Mouse (Mus musculus) gastrocnemius, postnatal 4 days (tissue): ENCODE measurements around the gene Cfap299. TPM values are rescaled to one million over a fixed set of nuclear protein-coding genes. Genes with fewer than 3 reads are reported as not detected.

Experiments
- DNase-seq, 2 experiments: peaks; one replicate each; pipeline ENCODE4 v3.0.0; 2021 to 2022; ENCODE audit warnings: low spot score in 2 of 2, mixed read lengths in 2 of 2
- microRNA-seq: library from miRNA; unstranded; fragments of <30 nt; microRNA quantifications from one replicate; pipeline ENCODE4 v1.2.0, GENCODE M21; 2021
- total RNA-seq, 2 experiments: library from RNA; stranded (reverse); gene quantifications; 2 replicates each; pipeline ENCODE4 v1.2.3; 2021

The Cfap299 gene
- total RNA-seq, 2 experiments from 2014 or later = not detected

- DNase-seq = no peak
Observed at GRCm38 (mm10) chr5:98806492-98806891, 477.4 kb downstream of the Cfap299 start.

GRCm38 (mm10) chr5:98807022-98807421 lies 477.9 kb downstream of the Cfap299 start:
- peak in 1 of 2 experiments; percentile 31 for DNase-seq

DNA sequence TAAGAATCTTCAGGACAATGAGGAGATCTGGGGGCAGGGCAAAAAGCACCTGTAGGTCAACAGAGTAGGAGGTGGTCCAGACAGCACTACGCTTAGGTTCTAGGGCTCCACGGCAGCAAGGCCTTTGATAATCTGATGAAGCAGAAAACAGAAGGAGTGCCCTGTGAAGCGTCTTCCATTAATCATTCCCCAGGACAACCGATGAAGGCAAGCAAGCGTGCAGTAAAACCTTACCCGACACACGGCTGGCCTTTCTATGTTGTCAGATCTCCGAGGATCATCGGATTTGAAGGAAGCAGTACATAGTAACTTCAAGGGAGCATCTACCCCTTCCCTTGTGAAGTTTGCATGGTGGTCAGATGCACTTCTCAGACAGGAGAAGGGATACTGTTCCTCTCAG lies 478.8 kb downstream of the Cfap299 start:
- DNase-seq = no peak

- DNase-seq = no peak
Observed at GRCm38 (mm10) chr5:98812380-98812779, 483.3 kb downstream of the Cfap299 start.

DNA sequence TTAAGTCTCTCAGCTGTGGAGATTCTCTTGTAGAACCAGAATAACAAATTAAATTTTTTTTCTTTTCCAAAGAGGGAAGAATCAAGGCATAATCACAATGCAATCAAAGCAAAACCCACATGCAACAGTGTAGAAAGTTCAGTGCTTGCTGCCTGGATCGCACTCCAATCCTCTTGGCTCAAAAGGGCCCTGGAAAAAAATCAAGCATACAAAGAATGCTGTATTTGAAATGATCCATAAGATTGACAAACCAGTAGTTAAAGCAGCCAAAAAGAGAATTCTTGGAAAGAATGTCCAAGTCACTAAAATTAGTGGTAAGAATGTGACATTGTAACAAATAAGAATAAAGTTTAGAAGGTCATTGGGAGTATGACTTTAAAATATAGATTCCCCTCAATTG lies 486.2 kb downstream of the Cfap299 start:
- DNase-seq = no peak

GRCm38 (mm10) chr5:98833760-98834159 lies 504.7 kb downstream of the Cfap299 start:
- DNase-seq = no peak

DNA sequence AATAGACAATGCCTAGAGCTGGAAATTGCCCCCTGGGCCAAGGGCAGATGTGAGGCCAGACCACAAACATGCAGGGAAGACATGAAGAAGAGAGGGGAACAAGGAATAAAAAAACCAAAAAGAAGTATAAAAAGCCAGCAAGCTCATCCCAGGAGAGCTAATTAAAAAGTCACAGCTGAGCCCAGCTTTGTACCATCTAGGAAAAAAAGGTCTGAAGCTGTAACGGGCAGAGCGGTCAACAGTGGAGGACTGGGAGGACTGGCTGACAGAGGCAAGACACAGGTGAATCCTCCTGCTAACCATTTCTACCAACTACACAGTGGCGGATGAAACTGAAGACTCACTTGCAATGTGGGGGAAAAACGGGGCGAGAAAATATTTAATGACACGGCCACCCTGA lies 505.2 kb downstream of the Cfap299 start:
- DNase-seq = no peak

GRCm38 (mm10) chr5:98842600-98843310 lies 513.7 kb downstream of the Cfap299 start:
- DNase-seq = no peak

GRCm38 (mm10) chr5:98844664-98845063 lies 515.6 kb downstream of the Cfap299 start:
- DNase-seq = no peak

Small RNA genes lying within 50 kb of the gene (microRNA-seq; reads per million reads assigned to microRNA genes)
- not detected for gene Mir703

Other genes with a start within 250 kb of the Cfap299 start
- 1 to 10 TPM; 2.5 to 3.1 TPM for gene Prdm8, start 162.1 kb upstream of the Cfap299 start, total RNA-seq
- gene Fgf5, start 75.1 kb upstream of the Cfap299 start, total RNA-seq = 1 to 10 TPM; 2.2 to 4.1 TPM
- not detected for gene Gm11111, start 223.4 kb downstream of the Cfap299 start, total RNA-seq